Mouse (Mus musculus) left cerebral cortex, adult 8-10 months (tissue): ENCODE results near the gene F3. TPM values are rescaled to one million over a fixed set of nuclear protein-coding genes. Genes with fewer than 3 reads are reported as not detected.

Experiments
- DNase-seq, 2 experiments: peaks; one replicate each; pipeline ENCODE4 v3.0.0; 2022; ENCODE audit warnings: low spot score in 2 of 2
- total RNA-seq, 4 experiments: library from RNA; stranded (reverse); gene quantifications; 2 replicates each; pipeline ENCODE4 v1.2.4; 2022

F3 gene
- total RNA-seq, 4 experiments from 2014 or later, result 47.6 to 60.8 (median 53.0) TPM

DNA sequence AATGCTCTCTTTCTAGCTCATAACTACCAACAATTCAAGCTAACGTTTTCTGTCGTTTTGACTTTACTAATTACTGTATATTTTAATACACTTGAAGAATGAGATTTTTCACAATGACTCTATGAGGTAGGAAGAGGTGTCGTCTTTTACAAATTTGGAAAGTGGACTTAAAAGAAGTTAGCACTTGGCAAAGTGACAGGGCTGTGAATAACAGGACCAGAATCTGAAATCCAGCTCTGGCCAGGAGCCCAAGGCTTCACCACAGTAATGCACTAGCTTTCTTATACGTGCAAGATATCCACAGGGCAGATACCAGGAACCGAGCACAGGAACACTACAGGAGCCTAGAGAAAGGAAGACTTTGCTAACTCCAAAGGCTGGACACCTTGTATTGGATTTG is 17.2 kb upstream of the F3 start:
- DNase-seq, result no peak

DNA sequence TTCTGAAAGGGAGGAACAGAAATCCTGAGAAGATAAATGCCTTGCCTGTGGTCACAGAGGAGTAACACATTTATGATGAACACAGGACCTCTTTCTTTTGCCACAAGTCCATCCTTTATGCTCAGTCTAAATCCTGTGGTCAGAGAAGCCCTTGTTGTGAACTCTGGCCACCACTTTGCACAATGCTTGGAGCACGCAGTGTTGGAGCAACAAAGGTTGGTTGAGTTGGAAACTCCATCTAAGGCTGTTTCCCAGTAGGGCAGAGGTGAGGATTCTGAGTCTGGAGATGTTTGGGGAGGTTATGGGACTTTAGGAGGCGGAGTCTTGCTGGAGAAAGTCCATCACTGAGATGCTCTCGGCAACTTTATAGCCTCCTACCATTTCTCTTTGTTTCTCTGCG is 16.2 kb upstream of the F3 start:
- DNase-seq, result no peak

DNA sequence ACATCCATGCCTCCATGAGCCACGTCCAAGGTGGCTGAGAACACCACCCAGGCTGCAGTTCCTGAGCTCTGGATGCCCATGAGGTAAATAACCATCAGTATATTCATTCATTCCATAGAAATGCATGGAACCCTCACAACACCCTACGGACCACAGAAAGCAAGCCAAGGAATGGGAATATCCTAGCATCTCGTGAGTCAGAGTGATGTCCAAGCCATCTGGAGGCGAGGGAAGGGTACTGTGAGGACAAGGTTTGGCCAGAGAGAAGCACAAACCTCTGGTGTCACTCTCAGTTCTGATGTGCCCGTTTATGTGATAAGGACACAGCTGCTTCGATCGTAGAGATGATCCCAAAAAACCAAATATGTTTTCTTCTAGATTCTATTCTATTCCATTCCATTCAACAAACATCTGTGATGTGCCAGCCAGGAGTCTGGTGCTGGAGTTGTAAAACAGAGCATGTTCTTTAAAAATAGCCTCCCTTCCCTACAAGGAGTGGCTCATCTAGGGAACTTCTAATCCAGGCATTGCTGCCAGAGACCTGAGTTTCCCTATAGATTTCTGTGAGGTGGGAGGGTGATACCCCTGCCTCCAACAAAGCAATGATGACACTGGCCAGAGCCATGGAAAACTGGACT is 12.3 kb upstream of the F3 start:
- no peak for DNase-seq

DNA sequence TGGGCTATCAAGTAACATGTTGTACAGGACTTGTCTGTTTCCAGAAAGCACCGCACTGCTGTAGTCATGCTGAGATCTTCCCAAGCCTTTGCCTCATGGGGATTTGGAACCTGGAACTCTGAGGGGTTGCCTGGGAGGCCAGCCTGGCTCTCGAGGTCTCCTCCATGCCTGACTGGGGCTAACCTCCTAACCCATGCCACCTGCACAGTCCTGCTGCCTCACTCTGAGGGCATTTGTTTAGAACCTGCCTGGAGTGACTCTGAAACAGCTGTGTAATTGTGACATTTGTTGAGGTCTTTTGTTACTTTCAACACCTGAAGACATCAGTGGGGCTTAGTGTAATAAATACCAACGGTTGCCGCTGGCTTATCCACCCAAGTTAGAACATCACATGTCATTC is 11.1 kb upstream of the F3 start:
- no peak for DNase-seq

DNA sequence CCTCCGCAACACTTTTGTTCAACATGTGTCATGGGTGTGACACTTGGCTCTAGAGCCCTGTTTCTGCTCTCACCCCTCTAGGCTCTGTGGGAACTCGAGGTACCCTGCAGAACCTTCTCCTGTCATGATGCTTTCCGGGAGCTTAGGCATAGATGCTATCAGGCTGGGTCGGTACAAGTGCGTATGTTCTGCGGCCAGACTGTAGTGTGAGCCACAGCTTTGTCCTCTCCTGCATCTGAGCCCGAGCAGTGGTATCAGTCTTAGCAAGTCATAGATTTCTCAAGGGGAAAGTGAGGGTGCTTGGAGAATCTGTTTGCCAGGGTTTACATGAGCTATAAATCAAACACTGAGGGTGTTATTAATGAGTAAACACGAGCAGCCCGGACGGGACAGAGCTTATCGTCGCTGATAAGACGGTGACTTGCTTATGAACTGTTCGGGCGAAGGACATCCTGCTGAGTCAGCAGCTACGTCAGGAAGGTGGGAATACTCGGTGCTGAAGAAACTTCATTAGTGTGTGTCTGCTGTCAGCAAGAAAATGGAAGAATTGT is 10.1 kb upstream of the F3 start:
- no peak for DNase-seq

DNA sequence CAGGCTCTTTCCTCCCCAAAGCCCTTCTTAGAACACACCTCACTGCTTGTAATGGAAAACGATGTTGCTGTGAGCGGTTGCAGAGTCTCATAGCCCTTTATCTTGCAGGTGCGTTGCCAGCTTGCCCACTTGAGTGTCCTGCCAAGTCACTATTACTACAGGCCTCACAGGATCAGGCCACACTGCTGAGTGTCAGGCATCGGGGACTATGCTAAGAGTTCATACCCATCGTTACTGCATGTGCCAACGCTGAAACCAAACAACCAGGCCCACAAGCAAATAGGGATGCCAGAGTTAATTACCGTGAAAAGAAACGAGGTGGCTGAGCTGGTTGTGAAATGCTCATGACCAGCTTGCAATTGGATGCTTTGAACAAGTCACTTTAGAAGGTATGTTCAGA is 9.5 kb upstream of the F3 start:
- DNase-seq, result no peak

DNA sequence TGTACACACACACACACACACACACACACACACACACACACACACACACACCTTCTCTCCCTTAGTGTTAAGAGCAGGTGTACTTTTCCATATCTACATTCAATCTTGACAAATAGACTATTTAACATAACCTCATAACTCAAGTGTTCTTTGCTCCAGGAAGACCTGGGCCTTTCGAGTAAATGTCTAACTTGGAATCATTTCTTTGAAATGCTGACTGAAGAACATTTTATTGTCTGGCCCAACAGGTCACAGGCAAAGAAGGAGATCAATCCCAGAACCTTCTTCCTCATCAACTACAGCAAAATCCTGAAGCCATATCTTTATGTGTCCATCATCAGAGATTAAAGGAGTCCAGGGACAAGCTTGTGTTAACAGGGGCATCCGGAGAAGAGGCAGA is 8.9 kb upstream of the F3 start:
- no peak for DNase-seq

DNA sequence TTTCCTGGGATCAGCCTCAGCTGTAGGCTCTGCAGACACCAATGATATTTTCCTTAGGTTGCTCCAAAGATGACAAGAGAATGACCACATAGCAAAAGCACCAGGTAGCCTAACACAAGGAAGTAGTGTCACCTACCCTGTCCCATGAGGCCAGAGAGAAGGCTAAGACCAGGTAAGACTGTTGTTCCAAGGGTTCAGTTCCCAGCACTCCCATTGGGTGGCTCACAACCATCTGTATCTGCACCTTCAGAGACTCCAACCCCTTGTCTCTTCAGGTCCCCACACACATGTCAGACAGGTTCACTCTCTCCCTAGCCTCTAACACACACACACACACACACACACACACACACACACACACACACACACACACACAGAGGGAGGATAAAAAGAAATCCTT is 8.0 kb upstream of the F3 start:
- no peak for DNase-seq

DNA sequence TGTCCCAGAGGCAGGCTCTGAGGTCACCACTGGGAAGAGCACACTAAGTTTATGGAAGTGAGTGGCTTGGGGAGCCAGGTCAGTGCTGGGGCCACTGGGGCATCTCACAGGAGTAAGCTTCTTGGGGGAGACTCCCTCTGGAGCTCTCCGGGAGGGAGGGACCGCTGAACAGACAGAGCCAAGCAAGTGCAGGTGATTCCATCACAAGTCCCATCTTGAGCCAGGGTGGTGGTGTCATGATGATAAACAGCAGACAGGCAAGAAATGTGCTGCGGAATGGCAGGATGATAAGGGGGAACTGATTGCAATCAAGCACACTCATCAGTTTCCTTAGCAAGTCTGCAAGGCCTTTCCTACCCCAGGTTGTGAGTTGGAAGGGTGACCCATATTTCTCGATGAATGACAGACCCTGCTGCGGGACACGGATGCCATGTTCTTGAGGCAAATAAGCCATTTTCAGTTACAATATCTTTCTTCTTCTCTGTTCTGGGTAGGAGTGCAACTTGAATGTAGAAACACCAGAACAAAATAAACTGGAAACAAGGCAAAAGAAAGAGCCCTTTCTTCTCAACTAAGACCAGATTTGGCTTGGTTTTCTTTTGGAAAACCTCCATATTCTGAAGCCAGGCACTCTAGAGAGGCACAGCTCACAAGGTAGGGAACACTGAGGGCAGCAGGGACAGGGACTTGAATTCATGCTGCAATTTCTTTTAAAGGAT is 7.4 kb upstream of the F3 start:
- no peak for DNase-seq

DNA sequence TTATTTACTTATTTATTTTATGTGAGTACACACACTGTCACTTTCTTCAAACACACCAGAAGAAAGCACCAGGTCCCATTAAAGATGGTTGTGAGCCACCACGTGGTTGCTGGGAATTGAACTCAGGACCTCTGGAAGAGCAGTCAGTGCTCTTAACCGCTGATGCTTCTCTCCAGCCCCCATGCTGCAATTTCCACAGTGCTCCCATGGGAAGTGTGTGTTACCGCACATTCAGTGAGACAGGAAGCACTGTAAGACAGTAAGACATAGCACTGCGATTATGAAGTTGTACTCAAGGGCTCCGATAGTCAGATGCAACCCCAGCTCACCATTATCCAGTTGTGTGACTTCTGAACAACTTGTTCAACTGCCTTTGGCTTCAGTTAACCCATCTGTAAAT is 6.9 kb upstream of the F3 start:
- DNase-seq, result no peak

DNA sequence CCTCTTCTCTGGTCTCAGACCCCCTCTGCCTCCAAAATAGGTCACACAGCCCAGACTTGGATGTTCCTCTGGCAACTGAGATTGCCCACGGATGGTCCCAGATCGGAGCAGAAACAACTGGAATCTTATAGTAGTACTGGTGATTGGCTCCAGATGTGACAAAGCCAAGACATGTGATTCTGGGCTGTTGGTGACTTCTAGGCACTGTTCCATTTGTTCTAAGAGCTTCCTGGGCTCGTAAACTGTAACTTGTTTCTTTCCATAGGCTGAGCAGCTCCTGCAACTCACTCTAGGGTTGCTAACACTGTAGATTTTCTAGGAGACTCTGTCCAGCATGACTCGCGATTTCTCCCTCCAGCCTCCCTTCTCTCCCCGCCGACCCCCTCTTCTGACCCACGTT is 4.7 kb upstream of the F3 start:
- DNase-seq, result no peak

DNA sequence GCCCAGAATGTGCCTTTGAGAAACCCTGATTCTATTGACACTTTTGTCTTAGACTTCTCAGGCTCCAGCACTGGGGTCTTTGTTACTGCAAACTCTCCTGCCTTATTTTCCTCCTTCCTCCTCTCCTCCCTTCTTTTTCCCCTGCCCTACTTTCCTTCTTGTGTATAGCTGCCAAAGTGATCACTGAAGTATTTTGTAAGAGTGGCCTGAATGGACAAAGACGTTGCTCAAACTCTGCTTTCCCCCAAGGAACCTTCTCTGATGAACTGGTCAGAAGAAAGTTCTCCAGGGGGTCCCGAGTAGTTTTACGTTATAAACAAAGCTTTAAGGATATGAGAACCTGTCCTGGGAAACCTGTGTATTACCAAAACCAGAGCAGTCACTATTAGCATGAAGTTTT is 3.6 kb upstream of the F3 start:
- no peak for DNase-seq

DNA sequence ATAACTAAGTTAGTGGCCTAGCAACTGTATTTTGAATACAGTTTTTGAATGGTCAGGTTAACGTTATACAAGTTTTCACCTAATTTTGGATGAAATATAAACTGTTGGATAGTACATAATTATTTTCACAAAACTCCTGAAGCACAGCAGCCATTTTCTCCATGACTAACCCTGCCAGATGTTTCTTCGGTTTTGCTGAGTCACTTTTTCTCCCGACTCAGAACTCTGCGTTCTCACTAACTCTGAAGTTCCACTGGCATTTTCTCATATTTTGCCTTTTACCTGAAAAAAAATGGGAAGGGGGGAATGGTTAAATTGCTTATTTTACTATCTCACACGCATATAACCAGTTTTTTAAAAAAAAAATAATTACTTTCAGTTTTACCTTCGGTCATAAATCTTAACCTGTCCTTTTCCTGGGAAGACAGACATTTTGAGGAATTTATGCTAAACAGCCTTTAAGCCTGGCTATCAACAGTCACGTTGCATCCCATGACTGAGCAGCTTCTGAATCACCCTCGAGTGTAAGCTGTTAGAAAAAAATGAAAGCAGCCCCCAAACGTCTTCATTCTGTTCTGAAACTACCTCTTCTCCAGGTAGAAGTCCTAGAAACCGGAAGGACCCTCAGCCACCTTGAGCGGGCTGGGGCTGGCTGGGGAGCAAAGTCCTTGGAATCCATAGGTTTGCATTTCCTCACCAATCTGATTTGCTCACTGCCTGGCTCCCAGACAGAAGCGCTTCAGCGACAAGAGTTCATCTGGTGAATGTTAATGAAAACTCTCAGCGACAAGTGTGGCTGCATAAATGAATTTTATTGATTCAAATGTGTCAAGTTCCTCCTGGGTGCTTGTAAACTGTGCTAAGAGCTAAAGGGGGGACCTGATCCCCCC is 2.3 kb upstream of the F3 start:
- DNase-seq, result no peak

DNA sequence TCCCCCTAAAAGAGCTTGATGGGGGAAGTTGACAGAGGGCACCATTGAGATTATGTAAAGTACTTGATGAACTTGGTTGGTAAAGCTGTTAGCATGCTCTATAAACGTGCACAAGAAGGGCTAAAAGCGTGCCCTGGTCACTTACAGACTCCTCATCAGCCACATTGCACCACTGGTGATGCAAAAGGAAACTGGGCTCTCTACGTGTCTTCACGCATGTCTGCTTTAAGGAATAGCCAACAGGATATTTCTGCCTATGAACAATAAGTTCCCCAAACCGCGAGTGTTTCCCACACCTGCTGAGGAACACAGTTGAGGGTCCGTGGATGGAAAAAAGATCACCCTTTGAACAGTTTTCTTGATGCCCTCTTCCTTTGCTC is 1.7 kb upstream of the F3 start:
- DNase-seq, result no peak

DNA sequence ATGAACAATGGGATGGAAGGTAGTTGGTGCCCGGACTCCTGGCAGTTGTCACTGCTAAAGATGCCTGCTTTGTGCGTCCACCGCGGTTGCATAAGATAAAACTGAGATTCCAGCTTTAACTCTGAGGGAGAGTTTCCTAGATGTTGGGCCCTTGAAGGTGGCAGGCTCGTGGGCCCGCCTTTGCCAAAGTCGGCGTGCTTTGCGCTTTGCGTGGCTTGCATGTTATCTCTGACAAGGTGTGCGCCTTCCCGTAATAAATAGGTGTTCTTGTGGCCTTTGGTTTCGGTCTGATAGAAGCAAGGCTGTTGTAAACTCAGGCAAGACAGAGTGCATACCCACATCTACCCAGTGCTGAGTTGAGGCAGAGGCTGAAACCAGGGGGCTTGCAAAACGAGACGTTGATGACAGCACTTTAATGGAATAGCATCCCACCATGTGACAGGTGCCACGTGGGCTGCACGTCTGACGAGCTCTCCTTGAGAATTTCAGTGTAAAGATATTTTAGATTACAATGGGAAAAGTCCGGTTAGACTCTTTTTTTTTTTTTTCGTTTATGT is 709 bp downstream of the F3 start:
- DNase-seq, result no peak

DNA sequence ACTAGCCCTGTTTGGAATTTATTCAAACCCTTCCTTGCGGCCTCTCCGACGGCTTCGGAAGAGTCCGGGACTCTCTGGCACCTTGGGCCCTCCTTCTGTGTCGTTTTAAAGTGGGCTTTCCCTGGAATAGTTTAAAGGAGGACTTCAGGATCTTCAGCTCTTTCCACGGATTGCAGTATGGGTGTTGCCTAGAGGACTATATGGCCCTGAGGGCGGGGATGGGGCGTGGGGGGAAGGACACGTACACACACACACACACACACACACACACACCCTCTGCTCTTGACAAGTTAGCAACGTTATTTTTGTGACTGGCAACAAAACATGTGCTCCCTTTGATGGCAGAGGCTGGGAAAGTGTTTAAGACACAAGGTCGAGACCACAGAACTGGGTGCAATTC is 1.2 kb downstream of the F3 start:
- no peak for DNase-seq

DNA sequence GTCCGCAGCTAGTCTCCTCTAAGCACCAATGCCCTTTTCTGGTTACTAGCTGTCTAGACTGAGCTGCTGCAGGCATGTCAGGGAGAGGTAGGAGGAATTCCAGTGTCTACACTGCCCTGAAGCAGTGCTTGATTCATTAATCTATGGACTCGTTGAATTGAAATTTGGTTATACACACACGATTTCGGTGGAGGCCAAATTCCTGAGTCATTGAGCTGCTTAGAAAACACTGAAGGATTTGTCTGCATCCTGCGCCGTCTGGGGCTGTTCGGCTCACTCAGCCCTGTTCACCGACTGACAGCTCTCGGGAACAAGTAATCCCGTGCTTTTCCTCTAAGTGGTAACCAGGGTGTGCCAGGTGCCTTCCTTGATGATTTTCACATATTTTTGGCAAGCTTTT is 2.3 kb downstream of the F3 start:
- no peak for DNase-seq

DNA sequence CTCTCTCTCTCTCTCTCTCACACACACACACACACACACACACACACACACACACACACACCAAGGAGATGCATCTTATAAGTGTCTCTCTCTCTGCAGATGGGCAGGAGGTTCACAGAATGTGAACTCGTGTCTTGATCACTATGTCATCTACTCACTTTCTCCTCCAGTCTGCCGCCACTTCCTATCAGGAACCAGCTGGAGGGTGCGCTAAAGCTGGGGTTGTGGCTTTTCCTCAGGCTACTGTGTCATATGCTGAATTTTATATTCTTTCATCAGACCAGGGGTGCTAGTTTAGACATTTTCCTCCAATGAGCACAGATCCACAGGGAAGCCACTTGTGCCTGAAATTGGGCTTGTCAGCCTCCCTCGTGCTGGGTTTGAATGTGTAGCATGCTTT is 6.3 kb downstream of the F3 start:
- no peak for DNase-seq

DNA sequence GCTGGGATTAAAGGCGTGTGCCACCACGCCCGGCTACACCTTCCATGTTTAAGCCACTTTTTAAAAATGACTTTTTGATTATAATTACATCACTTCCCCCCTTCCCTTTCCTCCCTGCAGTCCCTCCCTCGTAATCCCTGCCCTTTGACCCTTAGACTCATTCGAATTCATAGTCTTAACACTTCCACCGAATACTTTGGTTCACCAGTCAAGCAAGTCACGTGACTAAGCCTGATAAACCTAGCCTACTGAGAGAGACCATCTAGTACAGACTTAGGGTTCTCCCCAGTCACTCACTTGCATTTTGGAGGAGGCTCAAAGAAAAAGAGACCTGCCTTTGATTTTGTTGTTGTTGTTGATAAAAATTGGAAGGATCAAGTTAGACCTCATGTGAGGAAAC is 12.2 kb downstream of the F3 start:
- no peak for DNase-seq

DNA sequence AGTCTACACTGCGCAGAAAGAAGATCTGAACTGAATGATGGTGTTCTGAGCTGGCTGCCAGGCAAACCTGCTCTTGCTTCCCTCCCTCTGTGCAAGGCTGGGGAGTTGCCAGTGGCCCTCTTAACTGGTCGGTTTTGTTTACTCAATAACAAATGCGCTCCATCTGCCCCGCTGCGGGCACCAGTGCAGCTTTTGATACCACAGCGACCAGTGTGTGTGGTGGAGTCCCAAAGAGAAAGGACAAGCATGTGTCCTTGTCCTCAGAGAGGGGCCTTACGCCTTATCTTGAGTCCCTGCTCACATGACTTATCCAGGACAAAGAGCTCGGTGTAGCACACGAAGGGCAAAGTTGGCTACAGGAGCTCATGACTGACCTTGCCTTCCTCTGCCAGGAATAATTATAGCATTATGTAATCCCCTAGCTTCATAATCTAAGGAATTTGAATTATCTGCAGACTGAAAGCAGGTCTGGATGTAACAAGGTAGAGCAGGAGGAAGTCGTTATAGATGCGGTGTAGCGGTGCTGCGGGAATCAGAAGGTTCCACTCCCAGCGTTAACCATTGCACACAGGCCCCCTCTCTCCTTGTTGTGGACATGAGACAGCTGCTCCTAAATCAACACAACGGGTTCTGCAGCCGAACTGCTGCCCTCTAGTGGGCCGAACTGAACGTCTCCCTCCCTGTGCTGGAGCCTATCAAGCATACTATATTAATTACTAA is 12.8 kb downstream of the F3 start:
- DNase-seq, result peak; percentile 67 to 78

DNA sequence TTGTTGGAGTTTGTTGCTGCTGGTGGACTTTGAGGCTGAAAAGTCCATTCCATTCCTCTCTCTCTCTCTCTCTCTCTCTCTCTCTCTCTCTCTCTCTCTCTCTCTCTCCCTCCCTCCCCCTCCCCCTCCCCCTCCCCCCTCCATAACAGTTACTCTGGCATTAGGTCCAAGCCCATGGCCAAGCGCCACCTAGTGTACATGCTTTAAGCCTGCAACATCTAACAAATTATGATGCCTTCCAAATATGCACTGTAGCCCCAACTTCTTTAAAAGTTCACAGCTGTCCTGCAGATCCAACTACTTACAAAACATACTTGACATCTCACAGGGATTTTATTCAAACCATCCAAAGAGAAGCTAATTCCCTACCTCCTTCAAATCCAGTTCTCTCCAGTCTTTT is 14.1 kb downstream of the F3 start:
- no peak for DNase-seq
